Mouse (Mus musculus): ENCODE data around the gene Scd1.
"Not testable (repeated sequence)": the region's sequence is repeated elsewhere in the genome, so short reads cannot be mapped to it uniquely, and the experiment has no call there.

- TF ChIP-seq CTCF (IDR thresholded peaks at IDR 0.05; ENCODE audit: low read depth); EP300 (optimal IDR thresholded peaks at IDR 0.05): not testable (repeated sequence)
These were observed 40.6 kb downstream of the Scd1 start for GRCm38 (mm10) chr19:44367076-44367475.

Measured in stomach, postnatal 0 days (tissue).